Mouse (Mus musculus) natural killer cell, adult 2 months (primary cell): Measurements from ENCODE around the gene Acot1.

ENCODE experiments used
- DNase-seq, 2 experiments: peaks; one replicate each; pipeline ENCODE4 v3.0.0; 2022; ENCODE audit warnings: low spot score in 2 of 2

Gene Acot1

DNA sequence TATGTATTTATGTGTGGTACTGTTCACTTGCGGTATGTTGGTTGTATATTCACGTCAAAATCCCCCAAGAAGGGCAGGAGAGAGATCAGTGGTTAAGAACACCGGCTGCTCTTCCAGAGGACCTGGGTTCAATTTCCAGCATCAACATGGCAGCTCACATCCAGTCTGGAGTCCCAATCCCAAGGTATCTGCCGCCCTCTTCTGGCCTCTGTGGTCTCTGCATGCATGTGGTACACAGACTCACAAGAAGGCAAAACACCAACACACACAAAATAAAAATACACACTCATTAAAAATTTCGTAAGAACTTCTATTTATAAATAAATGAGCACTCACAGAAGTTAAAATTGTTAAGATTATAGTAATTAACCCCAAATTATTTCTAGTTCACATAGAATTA, 53.9 kb downstream of the Acot1 start:
- DNase-seq, result no peak

- no peak for DNase-seq
Observed at GRCm38 (mm10) chr12:84063833-84064232, 54.5 kb downstream of the Acot1 start.

DNA sequence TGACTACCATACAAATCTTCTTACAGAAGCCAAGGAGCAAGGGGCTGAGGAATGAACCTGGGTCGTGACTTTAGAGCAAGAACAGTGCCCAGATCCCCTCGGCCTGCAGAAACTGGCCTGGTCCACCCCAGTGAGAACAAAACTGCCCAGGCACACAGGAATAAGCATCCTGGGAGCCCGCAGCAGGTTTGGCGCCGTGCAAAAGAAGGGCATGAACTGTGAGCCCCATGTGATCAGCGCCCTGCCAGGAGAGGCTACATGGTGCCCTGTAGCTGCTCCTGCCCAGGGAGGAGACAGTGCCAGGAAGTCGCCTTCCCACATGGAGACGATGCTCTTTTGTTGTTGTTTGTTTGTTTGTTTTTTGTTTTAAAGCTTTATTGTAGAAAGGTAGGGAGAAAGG, 55.3 kb downstream of the Acot1 start:
- no peak for DNase-seq

DNA sequence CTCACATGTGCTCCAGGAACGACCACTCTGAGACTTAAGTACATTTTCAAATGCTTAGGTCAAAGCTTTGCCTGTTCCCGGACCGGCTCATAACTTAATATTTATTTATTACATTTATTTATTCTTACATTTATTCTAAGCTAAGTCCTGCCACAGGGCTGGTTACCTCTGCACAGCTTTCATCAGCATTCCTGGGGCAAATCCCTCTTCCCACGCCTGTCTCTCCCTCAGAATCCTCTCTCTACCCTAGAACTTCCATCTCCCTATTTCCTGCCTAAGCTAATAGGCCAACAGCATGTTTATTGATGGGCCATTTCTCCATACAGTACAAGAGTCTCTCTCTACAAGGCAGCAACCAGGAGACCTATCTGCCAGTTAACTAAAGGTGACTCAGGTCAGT, 58.5 kb downstream of the Acot1 start:
- DNase-seq, result no peak
